Comparison of ENCODE assay signal across 9 mouse cellular contexts in genomic region chr5:125014497-125014896, GRCm38 (mm10). TPM values are rescaled to one million over a fixed set of nuclear protein-coding genes. Genes with fewer than 3 reads are reported as not detected.
DNase-seq lines count a peak whose midpoint lies in the region; ATAC-seq and TF ChIP-seq lines count a peak whose summit lies in the region.
"Had no signal": no experiment of that assay in that cellular context is flagged by ENCODE, and none has a peak within 500 bp of the region (broad histone marks: within the 10 kb centered on the region; RNA-seq: fewer than 3 reads in every experiment).

No protein-coding gene starts in this region.

- H3K79me3 ChIP-seq in C2C12 (ENCODE audit: low read depth), result no peaks in the 10 kb centered on the region

- peak; percentile 66 for TF ChIP-seq CTCF in C2C12 (IDR thresholded peaks at IDR 0.05; ENCODE audit: control insufficient read depth, insufficient read depth, insufficient read length)
- peak; percentile 79 for TF ChIP-seq CTCF in lung, adult 2 months (IDR thresholded peaks at IDR 0.05; ENCODE audit: insufficient read depth, low read length)

- no peaks in the 10 kb centered on the region for H3K27me3 ChIP-seq in C2C12 (ENCODE audit: control insufficient read depth, insufficient read depth, insufficient read length)
- H3K27me3 ChIP-seq: heart, embryonic 15.5 days had no signal

- H3K4me1 ChIP-seq in lung, adult 2 months (ENCODE audit: control insufficient read depth, insufficient read depth, low read length), result no peaks in the 10 kb centered on the region

- no peak overlapping the region for H3K4me3 ChIP-seq in C2C12 (ENCODE audit: insufficient read depth, poor library complexity, severe bottlenecking)
- no peak overlapping the region for H3K4me3 ChIP-seq in lung, adult 2 months (replicated peaks; ENCODE audit: extremely low read depth, low read depth, low read length)
- H3K4me3 ChIP-seq: heart, embryonic 15.5 days had no signal

- no peak overlapping the region for H3ac ChIP-seq in C2C12 (ENCODE audit: control insufficient read depth, insufficient read length, low read depth)

- WGBS in lung, adult 2 months, result 55% methylated on average over 7 of the region's 7 CpGs

- H3K36me3 ChIP-seq in C2C12 (ENCODE audit: control insufficient read depth, insufficient read depth), result peaks cover 56% of the 10 kb centered on the region

- ATAC-seq in erythroid progenitor cell, adult 5-6 weeks (replicated peaks; ENCODE audit: low FRiP score, poor library complexity, severe bottlenecking), result 0 out of 2 replicates have a peak, but pooled peaks have one; percentile 21
- no peak for ATAC-seq in activated CD4-positive, CD25-positive, alpha-beta regulatory T cell, adult 4 months

- no peak for TF ChIP-seq POLR2A in lung, adult 2 months (IDR thresholded peaks at IDR 0.05; ENCODE audit: borderline replicate concordance, extremely low read depth, low read depth, low read length)

- H3K79me2 ChIP-seq in C2C12 (ENCODE audit: control insufficient read depth, insufficient read depth), result no peaks in the 10 kb centered on the region

- DNase-seq in 416B (ENCODE audit: low read depth), result peak; percentile 19
- DNase-seq in c-Kit-positive CD71-negative TER-119-negative erythroid progenitor cells, embryonic 14.5 days (ENCODE audit: low read depth), result peak; percentile 28
- DNase-seq in kidney, adult 9 months, result peak; percentile 73
- peak; percentile 79 for DNase-seq in lung, adult 2 months
- peak; percentile 40 to 45 for DNase-seq in right cerebral cortex, postnatal 36 days (ENCODE audit: low spot score in 2 of 2)

TF ChIP-seq in C2C12, 6 proteins besides CTCF, POLR2A, EP300 and RAD21:
- TF ChIP-seq MYOD1 (IDR thresholded peaks at IDR 0.05; ENCODE audit: control insufficient read depth, insufficient read length, low read depth) (no peak), MAX (IDR thresholded peaks at IDR 0.05) (no peak), FOSL1 (IDR thresholded peaks at IDR 0.05; ENCODE audit: insufficient read depth, low read length, poor library complexity, severe bottlenecking) (no peak), MYOG (IDR thresholded peaks at IDR 0.05; ENCODE audit: control insufficient read depth, extremely low read depth, insufficient read length) (no peak), USF1 (IDR thresholded peaks at IDR 0.05; ENCODE audit: low read depth) (no peak), CEBPB (IDR thresholded peaks at IDR 0.05; ENCODE audit: low read depth) (no peak)

RNA-seq across cellular contexts. Expression of gene Rflna, which starts 11.5 kb away (rescaled TPM):
- polyA plus RNA-seq in C2C12 (2012; fragmentation: generic; extraction: Trizol), result 0.19 TPM
- not detected in 2 replicates for total RNA-seq in erythroid progenitor cell, adult 5-6 weeks (2015; ENCODE audit: low replicate concordance)
- total RNA-seq in erythroid progenitor cell, adult 5-6 weeks (2017; ENCODE audit: low replicate concordance), result not detected in 2 replicates
- polyA plus RNA-seq in lung, adult 2 months (2012; rRNA removed), result 20.2 and 26.0 TPM in 2 replicates
- polyA plus RNA-seq in activated CD4-positive, CD25-positive, alpha-beta regulatory T cell, adult 4 months (2017; shearing (Covaris generic)), result under 1 TPM in 1 of 2 experiments, not detected in 1; 0.61 TPM

Comparison
In these comparisons a context has a peak if more than half of its experiments do, and no peak if none do; other contexts are left out.
1. DNase-seq: peak in every context shown above with its lines; median percentile 79 in lung, adult 2 months; 73 in kidney, adult 9 months; 42 in right cerebral cortex, postnatal 36 days; 28 in c-Kit-positive CD71-negative TER-119-negative erythroid progenitor cells, embryonic 14.5 days; 19 in 416B.
2. RNA of gene Rflna, which starts 11.5 kb away (polyA plus RNA-seq): 20.2 to 26.0 TPM in lung, adult 2 months; 0.61 TPM in activated CD4-positive, CD25-positive, alpha-beta regulatory T cell, adult 4 months and 0.19 TPM in C2C12 (single experiment); every median in the first group is over 10 times any median in the second.